Mouse (Mus musculus) CH12.LX (cell line): ENCODE measurements at regions not wholly inside any gene's neighbourhood (a gene's known extent, or its start where the extent isn't known, plus 50 kb on each side); places are given as distances from the start of the nearest gene placed in this dataset.

Experiments
- DNase-seq: peaks from one replicate; pipeline ENCODE4 v3.0.0-alpha.2; 2013; ENCODE audit errors: extremely low read depth
- H3K27ac ChIP-seq: 2 replicates; pipeline ENCODE4 v1.5.1; 2012; ENCODE audit warnings: low read depth, mild to moderate bottlenecking, control low read depth, moderate library complexity; ENCODE audit not compliant: insufficient read depth
- H3K27me3 ChIP-seq: replicated peaks from 2 replicates; pipeline ENCODE3; 2012; ENCODE audit warnings: inconsistent platforms
- H3K36me3 ChIP-seq, 2 experiments: replicated peaks in 1 of 2; 2 replicates each; pipeline versions ENCODE3 to v1.6.1; 2012; ENCODE audit warnings: inconsistent platforms in 1 of 2, low read length in 1 of 2, mild to moderate bottlenecking in 1 of 2, mixed read lengths in 1 of 2, moderate library complexity in 1 of 2; ENCODE audit not compliant: control insufficient read depth in 1 of 2, insufficient read depth in 1 of 2
- H3K4me1 ChIP-seq, 2 experiments: 2 replicates each; pipeline ENCODE4 v1.6.1; 2012; ENCODE audit warnings: inconsistent platforms in 1 of 2, moderate library complexity in 1 of 2; ENCODE audit not compliant: insufficient read depth in 2 of 2, control insufficient read depth in 1 of 2
- H3K4me2 ChIP-seq: 2 replicates; pipeline ENCODE4 v1.6.1; 2012; ENCODE audit warnings: low read depth, mild to moderate bottlenecking, control low read depth; ENCODE audit not compliant: poor library complexity, insufficient read depth, severe bottlenecking
- H3K4me3 ChIP-seq, 3 experiments: fragments of 150-350 bp in 1 of 3; sonication (generic) in 1 of 3; replicated peaks in 1 of 3; 2 replicates each; pipeline versions ENCODE3 to v1.5.1; 2011 to 2012; ENCODE audit warnings: low read depth in 2 of 3, low read length in 2 of 3, mild to moderate bottlenecking in 2 of 3, moderate library complexity in 2 of 3, control low read depth in 1 of 3, improper control_type of control experiment in 1 of 3, inconsistent platforms in 1 of 3, mixed read lengths in 1 of 3; ENCODE audit not compliant: poor library complexity in 1 of 3
- H3K79me2 ChIP-seq: replicated peaks from 2 replicates; pipeline ENCODE4 v1.6.1; 2012; ENCODE audit warnings: mild to moderate bottlenecking, moderate library complexity; ENCODE audit not compliant: control insufficient read depth, poor library complexity, insufficient read depth, severe bottlenecking; ENCODE audit errors: extremely low read depth
- H3K9ac ChIP-seq: 2 replicates; pipeline ENCODE4 v1.6.1; 2012; ENCODE audit warnings: low read depth, mild to moderate bottlenecking, control low read depth, moderate library complexity; ENCODE audit not compliant: insufficient read depth
- H3K9me3 ChIP-seq: replicated peaks from 2 replicates; pipeline ENCODE3; 2012; ENCODE audit warnings: low read length, inconsistent platforms, mixed read lengths
- CHD1 ChIP-seq: IDR thresholded peaks from 2 replicates; pipeline ENCODE4 v1.6.1; 2012; ENCODE audit warnings: low read depth, low read length, improper control_type of control experiment, inconsistent platforms
- CHD2 ChIP-seq: IDR thresholded peaks from 2 replicates; pipeline ENCODE4 v1.6.1; 2011; ENCODE audit warnings: low read length, improper control_type of control experiment
- CTCF ChIP-seq, 2 experiments: IDR thresholded peaks in 1 of 2; conservative IDR thresholded peaks in 1 of 2; 2 replicates each; pipeline ENCODE4 v1.5.1; 2011 to 2012; ENCODE audit warnings: low read depth in 2 of 2, low read length in 2 of 2, improper control_type of control experiment in 1 of 2, inconsistent platforms in 1 of 2, mild to moderate bottlenecking in 1 of 2, moderate library complexity in 1 of 2
- E2F4 ChIP-seq: IDR thresholded peaks from 2 replicates; pipeline ENCODE4 v1.6.1; 2011; ENCODE audit warnings: low read depth, low read length, improper control_type of control experiment; ENCODE audit not compliant: insufficient replicate concordance
- EP300 ChIP-seq: IDR thresholded peaks from 2 replicates; pipeline ENCODE4 v1.6.1; 2011; ENCODE audit warnings: low read length, improper control_type of control experiment
- GABPA ChIP-seq: IDR thresholded peaks from 2 replicates; pipeline ENCODE4 v1.6.1; 2012; ENCODE audit warnings: low read depth, low read length, improper control_type of control experiment, inconsistent platforms; ENCODE audit not compliant: insufficient replicate concordance
- HCFC1 ChIP-seq: IDR thresholded peaks from 2 replicates; pipeline ENCODE4 v1.6.1; 2012; ENCODE audit warnings: low read depth, mild to moderate bottlenecking, inconsistent platforms, low read length, improper control_type of control experiment
- IRF4 ChIP-seq: IDR thresholded peaks from 2 replicates; pipeline ENCODE4 v1.6.1; 2014; ENCODE audit warnings: low read depth, mild to moderate bottlenecking, inconsistent platforms, low read length, improper control_type of control experiment
- JUND ChIP-seq: conservative IDR thresholded peaks from 2 replicates; pipeline ENCODE4 v1.6.1; 2011; ENCODE audit warnings: low read depth, low read length, improper control_type of control experiment
- KAT2A ChIP-seq: IDR thresholded peaks from 2 replicates; pipeline ENCODE4 v1.6.1; 2012; ENCODE audit warnings: low read length, improper control_type of control experiment, inconsistent platforms; ENCODE audit not compliant: insufficient replicate concordance
- MAX ChIP-seq: IDR thresholded peaks from 2 replicates; pipeline ENCODE4 v1.6.1; 2011; ENCODE audit warnings: low read length, improper control_type of control experiment
- MAZ ChIP-seq: IDR thresholded peaks from 2 replicates; pipeline ENCODE4 v1.6.1; 2012; ENCODE audit warnings: low read depth, mild to moderate bottlenecking, inconsistent platforms, low read length, improper control_type of control experiment, moderate library complexity
- MEF2A ChIP-seq: IDR thresholded peaks from 2 replicates; pipeline ENCODE4 v1.6.1; 2014; ENCODE audit warnings: low read depth, mild to moderate bottlenecking, inconsistent platforms, low read length, improper control_type of control experiment, borderline replicate concordance
- MXI1 ChIP-seq: IDR thresholded peaks from 2 replicates; pipeline ENCODE4 v1.6.1; 2011; ENCODE audit warnings: mild to moderate bottlenecking, low read depth, low read length, improper control_type of control experiment
- NRF1 ChIP-seq: IDR thresholded peaks from 2 replicates; pipeline ENCODE4 v1.6.1; 2014; ENCODE audit warnings: low read depth, mild to moderate bottlenecking, inconsistent platforms, low read length, improper control_type of control experiment, moderate library complexity
- PAX5 ChIP-seq: IDR thresholded peaks from 2 replicates; pipeline ENCODE4 v1.6.1; 2012; ENCODE audit warnings: low read length, inconsistent platforms, mixed read lengths
- POLR2A ChIP-seq: IDR thresholded peaks from 2 replicates; pipeline ENCODE4 v1.6.1; 2011; ENCODE audit warnings: low read depth, mild to moderate bottlenecking, improper control_type of control experiment, low read length
- POLR2AphosphoS2 ChIP-seq: IDR thresholded peaks from 2 replicates; pipeline ENCODE4 v1.6.1; 2011; ENCODE audit warnings: low read depth, low read length, improper control_type of control experiment
- RCOR1 ChIP-seq: conservative IDR thresholded peaks from 2 replicates; pipeline ENCODE4 v1.6.1; 2012; ENCODE audit warnings: low read depth, mild to moderate bottlenecking, inconsistent platforms, low read length, improper control_type of control experiment
- SIN3A ChIP-seq: IDR thresholded peaks from 2 replicates; pipeline ENCODE4 v1.6.1; 2012; ENCODE audit warnings: low read length, improper control_type of control experiment, inconsistent platforms
- TBP ChIP-seq: conservative IDR thresholded peaks from 2 replicates; pipeline ENCODE4 v1.6.1; 2011; ENCODE audit warnings: low read depth, low read length, improper control_type of control experiment
- USF1 ChIP-seq: IDR thresholded peaks from 2 replicates; pipeline ENCODE4 v1.6.1; 2014; ENCODE audit warnings: low read depth, mild to moderate bottlenecking, inconsistent platforms, low read length, improper control_type of control experiment
- ZKSCAN1 ChIP-seq: IDR thresholded peaks from 2 replicates; pipeline ENCODE4 v1.6.1; 2012; ENCODE audit warnings: low read depth, inconsistent platforms, low read length, improper control_type of control experiment, borderline replicate concordance
- ZNF384 ChIP-seq: IDR thresholded peaks from 2 replicates; pipeline ENCODE4 v1.6.1; 2012; ENCODE audit warnings: low read depth, low read length, improper control_type of control experiment, inconsistent platforms
- dilution Hi-C: fragments of 300-500 bp; cut with MboI; formaldehyde crosslinking; loops from 2 replicates; pipeline ENCODE4 v1.14.3; 2020; ENCODE audit warnings: low sequenced_read_pairs; ENCODE audit not compliant: extremely low pct_unique_long_range_greater_than_20kb, extremely low pct_ligation_motif_present
- in situ Hi-C: fragments of 300-500 bp; cut with MboI; formaldehyde crosslinking; loops from 3 replicates; pipeline ENCODE4 v1.14.3; 2019; ENCODE audit warnings: low sequenced_read_pairs, low pct_ligation_motif_present, low pct_unique_long_range_greater_than_20kb, mixed read lengths

DNA sequence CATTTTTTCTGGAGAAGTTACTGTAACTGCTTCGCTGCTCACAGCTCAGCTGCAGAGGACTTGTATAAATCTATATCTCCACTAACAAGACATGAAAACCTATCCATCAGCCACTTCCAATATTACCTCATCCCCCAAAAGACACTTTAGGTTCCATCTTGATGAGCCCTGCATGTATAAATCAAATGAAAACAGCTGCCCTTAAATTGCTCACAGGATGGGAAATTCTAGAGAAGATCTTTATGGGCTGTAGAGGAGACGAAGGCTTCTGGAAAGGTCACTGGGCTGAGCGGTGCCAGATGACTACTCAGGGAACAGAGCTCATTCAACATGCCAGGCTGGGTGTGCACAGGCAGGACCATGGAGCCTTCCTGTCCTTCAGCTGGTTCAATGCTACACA, 145.4 kb upstream of the Gas1 start:
- H3K4me3 ChIP-seq, result no peak overlapping the region
- H3K4me1 ChIP-seq, result no peaks in the 10 kb centered on the region
- dilution Hi-C loops, result no loop called here
- peaks cover 75% of the 10 kb centered on the region for H3K9me3 ChIP-seq
- no peak overlapping the region for H3K9ac ChIP-seq
- DNase-seq, result no peak
- H3K36me3 ChIP-seq, result no peaks in the 10 kb centered on the region
- TF ChIP-seq EP300, result no peak
- no peak for TF ChIP-seq MAZ
- no peak for TF ChIP-seq SIN3A
- TF ChIP-seq MEF2A, result no peak
- TF ChIP-seq, all 38 proteins: peak for 0
- no peaks in the 10 kb centered on the region for H3K79me2 ChIP-seq
- no peaks in the 10 kb centered on the region for H3K27me3 ChIP-seq
- in situ Hi-C loops, result no loop called here
- no peak overlapping the region for H3K27ac ChIP-seq
- H3K4me2 ChIP-seq, result no peak overlapping the region

DNA sequence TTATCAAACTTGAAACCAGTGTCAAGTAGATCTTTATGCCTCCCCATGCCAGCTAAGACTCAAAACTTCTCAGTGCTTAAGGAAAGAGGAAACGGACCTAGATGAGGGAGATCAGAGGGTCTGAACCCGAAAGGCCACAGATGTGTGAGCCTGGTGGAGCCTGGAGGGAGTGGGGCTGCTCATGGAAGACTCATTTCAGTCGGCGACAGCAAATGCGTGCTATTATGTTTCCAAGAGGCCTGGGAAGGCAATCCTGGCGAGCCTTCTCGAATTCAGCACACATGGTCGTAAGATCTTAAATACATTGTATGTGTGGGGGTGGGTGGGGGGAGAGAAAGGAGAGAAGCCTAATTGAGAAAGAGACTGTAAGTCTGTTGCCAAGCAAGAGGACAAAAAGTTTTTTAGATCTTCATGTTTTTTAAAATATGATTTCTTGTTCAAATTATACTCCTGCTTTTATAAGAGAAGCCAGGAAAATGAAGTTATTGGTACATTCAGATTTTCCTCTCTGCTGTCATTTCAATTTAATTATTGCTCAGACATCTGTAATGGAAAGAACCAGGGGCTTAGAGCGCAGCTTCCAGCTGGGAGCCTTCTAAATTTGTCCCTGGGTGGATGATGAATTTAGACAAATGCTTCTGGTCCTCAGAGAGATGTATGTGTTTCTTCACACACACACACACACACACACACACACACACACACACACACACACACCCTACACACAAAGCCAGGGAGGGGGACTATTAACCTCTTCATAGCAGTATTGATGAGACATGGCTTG, 153.5 kb upstream of the Gas1 start:
- no peak for DNase-seq
- H3K27me3 ChIP-seq, result no peaks in the 10 kb centered on the region

DNA sequence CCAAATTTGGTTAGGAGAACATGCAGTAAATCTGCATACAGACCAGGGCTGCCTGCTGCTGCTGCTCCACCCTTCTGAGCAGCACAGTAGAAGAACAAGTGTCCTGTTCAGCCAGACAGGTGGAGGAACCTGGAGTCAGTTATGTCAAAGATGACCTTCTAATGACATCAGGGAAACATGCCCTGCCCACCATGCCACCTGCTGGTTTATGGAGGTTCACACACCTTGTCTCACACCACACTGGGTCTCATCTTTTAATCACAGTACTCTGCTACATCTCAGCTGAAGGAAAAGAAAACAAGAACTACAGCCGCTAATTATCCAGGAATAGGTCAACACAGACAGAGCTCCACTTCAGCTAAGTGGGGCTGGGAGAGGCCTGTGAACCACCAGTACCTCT, 159.0 kb upstream of the Gas1 start:
- H3K36me3 ChIP-seq, result no peaks in the 10 kb centered on the region
- no peak overlapping the region for H3K4me2 ChIP-seq
- no peak overlapping the region for H3K9ac ChIP-seq
- TF ChIP-seq PAX5 (no peak), IRF4 (no peak), NRF1 (no peak), CTCF (conservative IDR thresholded peaks at IDR 0.05 in 1 of 2, IDR thresholded peaks at IDR 0.05 in 1 of 2; ENCODE audit: low read depth in 2 of 2, low read length in 2 of 2) (no peak), SIN3A (no peak), CHD1 (no peak), TBP (no peak), JUND (no peak), POLR2A (no peak), GABPA (no peak), HCFC1 (no peak), MXI1 (no peak), CHD2 (no peak), ZKSCAN1 (no peak), MAX (no peak), RCOR1 (no peak), POLR2AphosphoS2 (no peak), USF1 (no peak), MEF2A (no peak), ZNF384 (no peak)
- H3K4me3 ChIP-seq, result no peak overlapping the region
- H3K79me2 ChIP-seq, result no peaks in the 10 kb centered on the region
- H3K27ac ChIP-seq, result no peak overlapping the region
- in situ Hi-C loops (no loop called here), dilution Hi-C loops (no loop called here)
- no peaks in the 10 kb centered on the region for H3K4me1 ChIP-seq
- H3K27me3 ChIP-seq, result no peaks in the 10 kb centered on the region
- DNase-seq, result no peak
- peaks cover 85% of the 10 kb centered on the region for H3K9me3 ChIP-seq

More for the DNA sequence above, 153.5 kb upstream of the Gas1 start:
- Histone ChIP-seq H3K9me3 (peaks cover 75% of the 10 kb centered on the region), H3K79me2 (no peaks in the 10 kb centered on the region), H3K36me3 (no peaks in the 10 kb centered on the region), H3K4me3 (no peak overlapping the region), H3K27ac (no peak overlapping the region), H3K4me2 (no peak overlapping the region), H3K4me1 (no peaks in the 10 kb centered on the region), H3K9ac (no peak overlapping the region)
- in situ Hi-C loops (no loop called here), dilution Hi-C loops (no loop called here)
- TF ChIP-seq POLR2AphosphoS2 (no peak), PAX5 (no peak), GABPA (no peak), JUND (no peak), ZKSCAN1 (no peak), USF1 (no peak), E2F4 (no peak), KAT2A (no peak), EP300 (no peak)
